Mouse (Mus musculus) G1E (cell line): ENCODE measurements around the gene Cyp1a2. TPM values are rescaled to one million over a fixed set of nuclear protein-coding genes. Genes with fewer than 3 reads are reported as not detected.

Source experiments
- ATAC-seq: 2 replicates; pipeline ENCODE4 v1.8.0; 2016; ENCODE audit warnings: mild to moderate bottlenecking; ENCODE audit not compliant: insufficient number of reproducible peaks, poor library complexity, low FRiP score, severe bottlenecking; ENCODE audit errors: extremely low read depth
- DNase-seq: peaks from one replicate; pipeline ENCODE4 v3.0.0; 2012; ENCODE audit warnings: low spot score
- H3K27me3 ChIP-seq: 2 replicates; pipeline ENCODE4 v1.6.1; 2012; ENCODE audit warnings: mild to moderate bottlenecking, low read length, inconsistent platforms; ENCODE audit not compliant: insufficient read depth
- H3K36me3 ChIP-seq: replicated peaks from 2 replicates; pipeline ENCODE3; 2012; ENCODE audit warnings: mild to moderate bottlenecking, inconsistent platforms
- H3K4me1 ChIP-seq: 2 replicates; pipeline ENCODE4 v1.6.1; 2012; ENCODE audit warnings: low read depth, low read length, inconsistent platforms, mixed read lengths; ENCODE audit not compliant: insufficient read depth
- H3K4me3 ChIP-seq: 2 replicates; pipeline ENCODE4 v1.5.1; 2012; ENCODE audit warnings: low read depth, mild to moderate bottlenecking, inconsistent platforms, low read length, moderate library complexity, mixed read lengths
- H3K9me3 ChIP-seq: replicated peaks from 2 replicates; pipeline ENCODE4 v1.6.1; 2012; ENCODE audit warnings: inconsistent platforms
- CTCF ChIP-seq: IDR thresholded peaks from 2 replicates; pipeline ENCODE4 v1.5.1; 2012; ENCODE audit warnings: low read depth, low read length, inconsistent platforms, mixed read lengths
- GATA1 ChIP-seq: IDR thresholded peaks from 2 replicates; pipeline ENCODE4 v1.6.1; 2012; ENCODE audit warnings: borderline replicate concordance, low read length, inconsistent platforms, mixed read lengths
- GATA2 ChIP-seq: IDR thresholded peaks from 2 replicates; pipeline ENCODE4 v1.6.1; 2012; ENCODE audit warnings: low read depth, low read length, inconsistent platforms, borderline replicate concordance
- POLR2AphosphoS5 ChIP-seq: IDR thresholded peaks from 2 replicates; pipeline ENCODE4 v1.6.1; 2012; ENCODE audit warnings: low read depth, low read length, inconsistent platforms; ENCODE audit not compliant: insufficient replicate concordance
- TAL1 ChIP-seq: conservative IDR thresholded peaks from 2 replicates; pipeline ENCODE4 v1.6.1; 2012; ENCODE audit warnings: low read depth, low read length, inconsistent platforms, mixed read lengths
- polyA plus RNA-seq: library from polyadenylated mRNA; stranded (reverse); fragments of >175 nt; gene quantifications from 2 replicates; pipeline ENCODE4 v1.2.3, GENCODE M21; 2012
- total RNA-seq, 2 experiments: library from RNA; stranded (forward) in 1 of 2; stranded (reverse) in 1 of 2; fragments of 200-1000 nt in 1 of 2; fragments of >200 nt in 1 of 2; fragmentation: Nextera tagmentation in 1 of 2; gene quantifications; 2 replicates each; pipeline ENCODE4 v1.2.3; 2014 to 2017

Gene Cyp1a2
- total and polyA plus RNA-seq, 3 experiments, result not detected

DNA sequence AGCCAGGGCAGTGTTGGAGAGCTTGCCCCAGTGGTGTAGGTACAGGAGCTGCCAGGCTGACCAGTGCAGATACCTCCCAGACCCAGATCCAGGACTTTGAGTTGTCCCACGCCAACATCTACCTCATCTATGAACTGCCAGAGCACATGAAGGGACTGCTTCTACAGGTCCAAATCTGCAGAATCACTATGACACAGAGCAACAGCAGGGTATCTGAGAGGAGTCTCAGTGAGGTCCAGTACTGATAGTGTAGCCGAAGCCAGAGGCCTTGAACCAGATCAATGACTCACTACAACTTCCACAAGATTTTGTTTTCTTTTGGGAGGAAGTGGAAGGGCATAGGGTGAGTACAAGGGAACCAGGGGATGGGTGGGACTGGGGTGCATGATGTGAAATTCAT lies 4.2 kb upstream of the Cyp1a2 start, which contains the start of gene Cyp1a1:
Gene Cyp1a1, plus strand, starts transcription at position 178 of the 400 bp plus-strand sequence.
- no peak for ATAC-seq
- no peaks in the 10 kb centered on the region for H3K4me1 ChIP-seq

GRCm38 (mm10) chr9:57686011-57686410 lies 2.5 kb upstream of the Cyp1a2 start:
- Histone ChIP-seq H3K9me3 (no peaks in the 10 kb centered on the region), H3K36me3 (no peaks in the 10 kb centered on the region), H3K4me1 (no peaks in the 10 kb centered on the region), H3K4me3 (no peak overlapping the region), H3K27me3 (peaks cover 30% of the 10 kb centered on the region)
- no peak for TF ChIP-seq TAL1
- no peak for TF ChIP-seq GATA2
- no peak for TF ChIP-seq POLR2AphosphoS5
- no peak for TF ChIP-seq GATA1
- no peak for TF ChIP-seq CTCF
- ATAC-seq (no peak), DNase-seq (no peak)

More for the DNA sequence above, 4.2 kb upstream of the Cyp1a2 start, which contains the start of gene Cyp1a1:
- no peaks in the 10 kb centered on the region for H3K36me3 ChIP-seq
- peaks cover 28% of the 10 kb centered on the region for H3K27me3 ChIP-seq
- H3K9me3 ChIP-seq, result no peaks in the 10 kb centered on the region
- TF ChIP-seq CTCF, result no peak
- no peak for TF ChIP-seq GATA1
- TF ChIP-seq POLR2AphosphoS5, result no peak
- TF ChIP-seq GATA2, result no peak
- no peak for TF ChIP-seq TAL1
- DNase-seq, result no peak
- no peak within 1 kb of the TSS for H3K4me3 ChIP-seq

DNA sequence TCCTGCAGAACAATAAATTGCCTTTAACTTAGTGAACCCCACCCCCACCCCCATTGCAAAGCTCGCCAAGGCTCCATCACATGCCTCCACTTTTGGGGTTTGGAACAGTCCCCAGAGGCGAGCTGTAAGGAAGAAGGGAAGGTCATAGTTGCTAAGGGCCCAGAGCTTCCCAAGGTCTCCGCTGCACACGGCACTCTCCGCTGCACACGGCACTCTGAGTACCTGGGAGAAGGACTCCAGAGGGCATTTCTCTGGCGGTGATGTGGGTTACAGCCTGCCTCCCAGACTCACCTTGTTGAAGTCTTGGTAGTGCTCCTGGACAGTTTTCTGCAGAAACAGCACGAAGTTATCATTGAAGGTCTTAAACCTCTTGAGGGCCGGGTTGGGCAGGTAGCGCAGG lies 2.1 kb downstream of the Cyp1a2 start:
- Histone ChIP-seq H3K27me3 (peaks cover 40% of the 10 kb centered on the region), H3K36me3 (no peaks in the 10 kb centered on the region), H3K9me3 (no peaks in the 10 kb centered on the region), H3K4me1 (no peaks in the 10 kb centered on the region), H3K4me3 (no peak overlapping the region)
- TF ChIP-seq CTCF, result no peak
- DNase-seq, result no peak
- no peak for ATAC-seq

DNA sequence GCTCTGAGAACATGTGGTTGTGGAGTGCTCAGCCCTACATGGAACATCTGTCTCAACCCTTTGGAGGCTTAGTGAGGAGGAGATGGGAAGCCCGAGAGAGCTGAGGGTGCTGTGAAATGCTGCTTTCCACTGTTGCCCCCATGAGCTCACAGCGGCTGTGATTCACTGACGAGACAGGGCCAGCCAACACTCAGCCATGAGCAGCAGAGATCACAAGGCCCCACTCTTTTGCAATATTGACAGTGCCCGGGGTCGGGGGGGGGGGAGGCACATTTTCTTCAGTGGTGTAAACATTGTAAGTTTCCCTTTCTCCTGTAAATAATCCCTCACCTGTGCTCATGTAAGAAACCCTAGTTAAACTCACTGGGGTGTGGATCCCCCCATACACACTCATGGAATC lies 12.0 kb downstream of the Cyp1a2 start:
- DNase-seq (no peak), ATAC-seq (no peak)
- no peak for TF ChIP-seq POLR2AphosphoS5
- no peak for TF ChIP-seq GATA2
- no peak for TF ChIP-seq CTCF
- no peak for TF ChIP-seq GATA1
- no peak for TF ChIP-seq TAL1
- no peaks in the 10 kb centered on the region for H3K36me3 ChIP-seq
- H3K4me3 ChIP-seq, result no peak overlapping the region
- H3K4me1 ChIP-seq, result no peaks in the 10 kb centered on the region
- H3K27me3 ChIP-seq, result peaks cover 24% of the 10 kb centered on the region
- no peaks in the 10 kb centered on the region for H3K9me3 ChIP-seq

DNA sequence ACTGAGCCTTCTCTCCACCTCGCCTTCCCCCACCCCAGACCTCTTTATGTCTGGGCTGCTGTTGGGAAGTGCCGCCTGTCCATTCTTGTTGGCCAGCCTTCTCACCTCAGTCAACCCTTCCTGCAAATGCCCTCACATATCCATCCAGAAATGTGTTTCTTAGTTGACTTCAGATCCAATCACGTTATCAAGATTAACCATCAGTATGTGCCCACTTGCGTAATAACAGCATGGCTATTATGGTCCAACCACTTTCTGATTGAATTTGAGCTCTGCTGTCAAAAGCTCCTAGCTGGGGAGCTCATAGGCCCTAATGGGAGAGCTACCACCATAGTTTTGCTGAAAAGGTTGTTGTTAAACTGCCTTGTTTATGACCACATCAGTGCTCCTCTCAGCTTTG lies 12.5 kb downstream of the Cyp1a2 start:
- no peaks in the 10 kb centered on the region for H3K4me1 ChIP-seq
- no peak for TF ChIP-seq POLR2AphosphoS5
- TF ChIP-seq CTCF, result no peak
- no peak for TF ChIP-seq TAL1
- no peak for TF ChIP-seq GATA1
- no peak for TF ChIP-seq GATA2
- no peaks in the 10 kb centered on the region for H3K9me3 ChIP-seq
- H3K36me3 ChIP-seq, result no peaks in the 10 kb centered on the region
- H3K27me3 ChIP-seq, result peaks cover 28% of the 10 kb centered on the region
- DNase-seq (no peak), ATAC-seq (no peak)
- no peak overlapping the region for H3K4me3 ChIP-seq

DNA sequence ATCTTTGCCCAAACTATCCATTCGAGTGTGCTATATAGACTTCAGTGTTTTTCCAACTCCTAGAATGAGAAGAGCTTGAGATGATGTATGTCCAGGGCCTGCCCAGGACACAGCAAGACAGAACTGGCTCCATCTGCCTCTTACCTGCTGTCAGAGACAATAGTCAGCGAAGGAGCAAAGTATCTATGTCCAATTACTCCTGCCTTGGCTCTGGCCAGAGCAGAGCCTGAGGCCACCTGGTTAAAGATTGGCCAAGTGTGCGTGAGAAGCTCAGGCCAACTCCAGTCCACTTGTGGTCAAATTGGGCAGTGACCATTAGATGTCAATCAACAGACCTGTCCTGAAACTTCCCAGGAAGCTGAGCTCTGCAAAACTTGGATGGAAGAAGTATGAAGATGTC lies 13.9 kb downstream of the Cyp1a2 start:
- no peaks in the 10 kb centered on the region for H3K36me3 ChIP-seq
- DNase-seq, result no peak
- TF ChIP-seq POLR2AphosphoS5 (no peak), GATA1 (no peak), TAL1 (no peak)
- no peaks in the 10 kb centered on the region for H3K4me1 ChIP-seq
- no peak for ATAC-seq
- H3K4me3 ChIP-seq, result no peak overlapping the region
- peaks cover 32% of the 10 kb centered on the region for H3K27me3 ChIP-seq
- no peaks in the 10 kb centered on the region for H3K9me3 ChIP-seq

DNA sequence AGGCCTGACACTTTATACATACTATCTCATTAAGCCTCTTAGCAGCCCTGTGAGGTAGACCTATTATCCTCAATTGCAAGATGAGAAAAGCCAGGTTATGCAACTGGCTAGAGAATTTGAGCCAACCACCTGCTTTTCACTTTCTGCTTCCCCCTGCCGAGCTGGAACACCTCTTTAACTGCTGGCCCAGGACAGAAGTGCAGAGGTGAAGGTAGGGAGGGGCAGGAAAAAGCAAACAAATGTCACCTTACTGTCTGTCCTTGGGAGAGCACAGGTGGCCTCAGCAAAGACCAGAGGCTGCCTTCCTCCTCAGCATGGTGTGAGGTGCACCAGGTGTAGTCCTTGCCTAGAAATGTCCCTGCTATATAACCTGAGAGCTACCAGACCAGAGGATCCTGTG lies 15.2 kb downstream of the Cyp1a2 start:
- no peaks in the 10 kb centered on the region for H3K9me3 ChIP-seq
- H3K4me3 ChIP-seq, result no peak overlapping the region
- TF ChIP-seq GATA2, result no peak
- TF ChIP-seq GATA1, result no peak
- TF ChIP-seq CTCF, result no peak
- no peak for TF ChIP-seq TAL1
- TF ChIP-seq POLR2AphosphoS5, result no peak
- no peaks in the 10 kb centered on the region for H3K4me1 ChIP-seq
- ATAC-seq (no peak), DNase-seq (no peak)
- peaks cover 34% of the 10 kb centered on the region for H3K27me3 ChIP-seq
- H3K36me3 ChIP-seq, result no peaks in the 10 kb centered on the region
